Mouse (Mus musculus) G1E (cell line): ENCODE measurements around the gene Cd47.

Experiments
- CTCF ChIP-seq: IDR thresholded peaks from 2 replicates; pipeline ENCODE4 v1.5.1; 2012; ENCODE audit warnings: low read depth, low read length, inconsistent platforms, mixed read lengths
- POLR2AphosphoS5 ChIP-seq: IDR thresholded peaks from 2 replicates; pipeline ENCODE4 v1.6.1; 2012; ENCODE audit warnings: low read depth, low read length, inconsistent platforms; ENCODE audit not compliant: insufficient replicate concordance

DNA sequence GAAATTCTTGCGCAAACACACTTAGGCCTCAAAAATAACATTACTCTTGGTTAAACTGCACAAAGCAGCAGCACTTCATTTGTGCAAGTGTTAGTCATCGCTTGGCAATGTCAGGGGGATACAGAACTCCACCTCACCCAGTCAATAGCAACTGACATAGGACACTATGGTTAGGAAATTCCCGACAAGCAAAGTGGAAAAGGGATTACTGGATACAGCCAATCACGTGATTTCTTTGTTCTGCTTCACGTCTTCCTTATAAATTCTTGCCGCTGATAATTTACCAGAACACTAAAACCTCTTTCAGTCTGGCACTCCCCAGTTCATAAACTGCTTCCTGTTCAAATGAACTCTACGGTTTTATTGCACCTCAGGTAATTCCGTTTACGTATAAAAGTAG is 123.4 kb downstream of the Cd47 start:
- TF ChIP-seq CTCF (no peak), POLR2AphosphoS5 (no peak)
